Mouse (Mus musculus) limb, embryonic 14.5 days (tissue): ENCODE data around the gene Aftph. TPM values are rescaled to one million over a fixed set of nuclear protein-coding genes. Genes with fewer than 3 reads are reported as not detected.

Experiments used
- ATAC-seq: fragments of 200-750 bp; cut with Nextera tagmentation; 2 replicates; pipeline ENCODE4 v1.8.0; 2017; ENCODE audit warnings: low read depth, moderate number of reproducible peaks, moderate TSS enrichment; ENCODE audit not compliant: low FRiP score
- DNase-seq: peaks from one replicate; pipeline ENCODE4 v3.0.0-alpha.2; 2015; ENCODE audit warnings: low spot score
- H3K27ac ChIP-seq: fragments of 300-500 bp; sonication (generic); replicated peaks from 2 replicates; pipeline ENCODE4 v1.5.1; 2014; ENCODE audit warnings: low read depth, mild to moderate bottlenecking, low read length, moderate library complexity, mixed read lengths
- H3K27me3 ChIP-seq: fragments of 300-500 bp; sonication (generic); 2 replicates; pipeline ENCODE4 v1.6.1; 2014; ENCODE audit warnings: low read length, mixed read lengths; ENCODE audit not compliant: control insufficient read depth, insufficient read depth
- H3K36me3 ChIP-seq: fragments of 300-500 bp; sonication (generic); 2 replicates; pipeline ENCODE4 v1.6.1; 2014; ENCODE audit warnings: mild to moderate bottlenecking, low read length, moderate library complexity, mixed read lengths; ENCODE audit not compliant: control insufficient read depth, insufficient read depth
- H3K4me1 ChIP-seq: fragments of 300-500 bp; sonication (generic); 2 replicates; pipeline ENCODE4 v1.6.1; 2014; ENCODE audit warnings: antibody characterized with exemption, low read length, mixed read lengths; ENCODE audit not compliant: control insufficient read depth, insufficient read depth
- H3K4me2 ChIP-seq: fragments of 300-500 bp; sonication (generic); replicated peaks from 2 replicates; pipeline ENCODE4 v1.6.1; 2014; ENCODE audit warnings: low read depth, mild to moderate bottlenecking, low read length, moderate library complexity; ENCODE audit not compliant: severe bottlenecking
- H3K4me3 ChIP-seq: fragments of 300-500 bp; sonication (generic); replicated peaks from 2 replicates; pipeline ENCODE4 v1.5.1; 2014; ENCODE audit warnings: low read length
- H3K9ac ChIP-seq: fragments of 300-500 bp; sonication (generic); 2 replicates; pipeline ENCODE4 v1.6.1; 2014; ENCODE audit warnings: mild to moderate bottlenecking, low read depth, low read length, moderate library complexity; ENCODE audit not compliant: severe bottlenecking
- H3K9me3 ChIP-seq: fragments of 300-500 bp; sonication (generic); 2 replicates; pipeline ENCODE4 v1.6.1; 2016; ENCODE audit warnings: low read length; ENCODE audit not compliant: control insufficient read depth
- POLR2A ChIP-seq: fragments of 200-500 bp; IDR thresholded peaks from 2 replicates; pipeline ENCODE4 v1.8.0; 2012; ENCODE audit warnings: inconsistent platforms, mild to moderate bottlenecking, moderate library complexity, borderline replicate concordance; ENCODE audit not compliant: insufficient read depth, insufficient read length; ENCODE audit errors: extremely low read depth
- WGBS: fragments of 180-500 bp; shearing (Covaris S2); extraction: QIAGEN DNeasy Blood & Tissue Kit; methylation state at CpG from one replicate; pipeline ENCODE4 v1.1.7; 2014; 5-methylcytosine and 5-hydroxymethylcytosine counted together
- polyA plus RNA-seq, 2 experiments: library from polyadenylated mRNA; depleted of rRNA in 1 of 2; stranded (reverse) in 1 of 2; unstranded in 1 of 2; fragments of >200 nt; fragmentation: Nextera tagmentation in 1 of 2; extraction: Ambion mirVana in 1 of 2; gene quantifications; 2 replicates each; pipeline versions ENCODE4 v1.2.1 to v1.2.3; 2012 to 2014

Gene Aftph
- polyA plus RNA-seq, 2 experiments = 19.8 to 33.1 TPM

GRCm38 (mm10) chr11:20743353-20743752 lies 2.0 kb upstream of the Aftph start:
- H3K9me3 ChIP-seq = no peaks in the 10 kb centered on the region
- no peak for TF ChIP-seq POLR2A
- no peak for ATAC-seq

GRCm38 (mm10) chr11:20742361-20742897 lies 1.0 kb upstream of the Aftph start:
- 0% methylated on average over 9 of the region's 9 CpGs for WGBS
- TF ChIP-seq POLR2A = no peak
- no peaks in the 10 kb centered on the region for H3K27me3 ChIP-seq
- H3K9ac ChIP-seq = peak overlapping the region; percentile 86; the same call in 1 of the 2 replicates
- H3K4me2 ChIP-seq = peak overlapping the region; percentile 65
- no peak for ATAC-seq
- no peaks in the 10 kb centered on the region for H3K36me3 ChIP-seq
- peak overlapping the region; percentile 96 for H3K4me3 ChIP-seq
- H3K9me3 ChIP-seq = no peaks in the 10 kb centered on the region
- peak; percentile 72 for DNase-seq
- H3K4me1 ChIP-seq = no peaks in the 10 kb centered on the region
- H3K27ac ChIP-seq = peak overlapping the region; percentile 93

More at GRCm38 (mm10) chr11:20743353-20743752, 2.0 kb upstream of the Aftph start:
- H3K27me3 ChIP-seq = no peaks in the 10 kb centered on the region
- DNase-seq = no peak
- H3K27ac ChIP-seq = no peak overlapping the region
- no peak overlapping the region for H3K9ac ChIP-seq
- no peak overlapping the region for H3K4me3 ChIP-seq
- H3K4me2 ChIP-seq = no peak overlapping the region
- no peaks in the 10 kb centered on the region for H3K4me1 ChIP-seq
- no peaks in the 10 kb centered on the region for H3K36me3 ChIP-seq

- Histone ChIP-seq H3K4me2 (peak overlapping the region; percentile 65), H3K36me3 (no peaks in the 10 kb centered on the region), H3K9ac (peak overlapping the region; percentile 86), H3K27ac (peak overlapping the region; percentile 93), H3K4me3 (peak overlapping the region; percentile 96), H3K9me3 (no peaks in the 10 kb centered on the region), H3K4me1 (no peaks in the 10 kb centered on the region), H3K27me3 (no peaks in the 10 kb centered on the region)
- under 1% methylated on average over 32 of the region's 56 CpGs for WGBS
- DNase-seq (peak; percentile 16), ATAC-seq (peak; percentile 24)
- no peak for TF ChIP-seq POLR2A
Measured at GRCm38 (mm10) chr11:20740481-20741200, 748 bp downstream of the Aftph start.

GRCm38 (mm10) chr11:20734066-20734465 lies 7.3 kb downstream of the Aftph start:
- Histone ChIP-seq H3K4me1 (peaks cover 7% of the 10 kb centered on the region), H3K27me3 (no peaks in the 10 kb centered on the region), H3K4me2 (no peak overlapping the region), H3K36me3 (no peaks in the 10 kb centered on the region), H3K9ac (no peak overlapping the region), H3K27ac (no peak overlapping the region), H3K9me3 (no peaks in the 10 kb centered on the region), H3K4me3 (no peak overlapping the region)
- WGBS = 57% methylated on average over 3 of the region's 3 CpGs
- DNase-seq (no peak), ATAC-seq (no peak)
- no peak for TF ChIP-seq POLR2A

- 40% methylated on average over 3 of the region's 3 CpGs for WGBS
- Histone ChIP-seq H3K27ac (no peak overlapping the region), H3K27me3 (no peaks in the 10 kb centered on the region), H3K4me3 (no peak overlapping the region), H3K36me3 (no peaks in the 10 kb centered on the region), H3K4me1 (peaks cover 7% of the 10 kb centered on the region), H3K9me3 (no peaks in the 10 kb centered on the region), H3K4me2 (no peak overlapping the region), H3K9ac (no peak overlapping the region)
- TF ChIP-seq POLR2A = no peak
- no peak for DNase-seq
- no peak for ATAC-seq
Measured at GRCm38 (mm10) chr11:20733486-20734030, 7.8 kb downstream of the Aftph start.
